Mouse (Mus musculus) adrenal gland, adult 8-10 months (tissue): ENCODE results near the gene Kifc1. TPM values are rescaled to one million over a fixed set of nuclear protein-coding genes. Genes with fewer than 3 reads are reported as not detected.

Experiments used
- DNase-seq: peaks from one replicate; pipeline ENCODE4 v3.0.0; 2022
- microRNA-seq, 2 experiments: library from miRNA; unstranded; fragments of <30 nt; microRNA quantifications; one replicate each; pipeline ENCODE4 v1.2.0; 2022
- total RNA-seq, 4 experiments: library from RNA; stranded (reverse); gene quantifications; 2 replicates each; pipeline ENCODE4 v1.2.4; 2022

The Kifc1 gene
- total RNA-seq, 4 experiments from 2014 or later: 1.7 to 3.2 (median 2.6) TPM

GRCm38 (mm10) chr17:33842966-33843795, 47.3 kb downstream of the Kifc1 start, which contains the start of gene Cd320:
Gene Cd320 (plus strand): TSS chr17:33843091.
- peak; percentile 90 for DNase-seq

DNA sequence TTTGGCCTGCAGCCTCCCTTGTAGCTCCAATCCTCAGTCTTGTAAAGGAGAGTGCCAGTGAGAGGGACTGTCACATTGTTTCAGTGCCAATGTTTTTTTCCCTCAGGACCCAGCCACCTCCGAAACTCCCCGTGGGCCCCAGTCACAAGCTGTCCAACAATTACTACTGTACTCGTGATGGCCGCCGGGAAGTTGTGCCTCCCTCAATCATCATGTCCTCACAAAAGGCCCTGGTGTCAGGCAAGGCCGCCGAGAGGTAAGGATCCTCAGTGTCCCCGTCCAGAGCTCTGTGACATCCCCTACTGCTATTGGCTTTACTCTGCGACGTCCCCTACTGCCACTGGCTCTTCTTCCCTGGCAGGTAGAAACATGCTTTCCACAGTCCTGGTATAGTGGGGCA, 60.9 kb downstream of the Kifc1 start:
- DNase-seq: no peak

DNA sequence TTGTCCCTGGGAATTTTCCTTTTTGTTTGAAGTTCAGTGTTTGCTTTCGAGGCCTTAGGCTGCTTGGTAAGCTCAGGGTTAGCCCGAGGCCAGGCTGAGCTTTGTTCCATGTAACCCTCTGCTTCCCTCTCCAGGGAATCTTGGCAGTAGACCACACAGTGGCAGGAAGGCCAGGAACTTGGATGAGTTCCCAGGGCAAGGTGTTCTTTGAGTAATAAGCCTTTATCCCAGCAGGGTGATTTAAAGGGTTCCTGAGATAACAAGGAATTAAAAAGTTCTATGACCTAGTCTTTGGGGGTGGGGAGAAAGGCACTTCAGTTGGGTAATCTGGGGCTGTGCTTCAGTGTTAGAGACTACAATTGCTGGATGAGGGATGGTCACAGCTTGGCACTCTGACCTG, 61.6 kb downstream of the Kifc1 start:
- DNase-seq: peak; percentile 91

GRCm38 (mm10) chr17:33826850-33827249, 63.6 kb downstream of the Kifc1 start:
- DNase-seq: no peak

Small RNA genes lying within 50 kb of the gene (microRNA-seq; reads per million reads assigned to microRNA genes)
- gene Gm27740: 0 reads per million in 2 experiments

Other genes starting within 250 kb of the Kifc1 start
- gene Hnrnpm, start 203.8 kb downstream of the Kifc1 start, total RNA-seq: 100 to 1,000 TPM; 130 to 158 (median 141) TPM
- gene March2, start 172.0 kb downstream of the Kifc1 start, total RNA-seq: 100 to 1,000 TPM in 3 of 4 experiments, 10 to 100 TPM in 1; 96.1 to 125 (median 112) TPM
- 100 to 1,000 TPM; 251 to 297 (median 270) TPM for gene Rab11b, start 130.1 kb downstream of the Kifc1 start, total RNA-seq
- gene Angptl4, start 108.8 kb downstream of the Kifc1 start, total RNA-seq: 10 to 100 TPM; 37.2 to 78.4 (median 46.3) TPM
- gene Kank3, start 80.1 kb downstream of the Kifc1 start, total RNA-seq: 100 to 1,000 TPM in 3 of 4 experiments, 10 to 100 TPM in 1; 69.8 to 130 (median 111) TPM
- gene Rps28, start 66.1 kb downstream of the Kifc1 start, total RNA-seq: 1,000 to 10,000 TPM; 1,538 to 1,820 (median 1,607) TPM
- gene Ndufa7, start 66.1 kb downstream of the Kifc1 start, total RNA-seq: 100 to 1,000 TPM; 371 to 504 (median 430) TPM
- gene Cd320, start 47.6 kb downstream of the Kifc1 start, total RNA-seq: 10 to 100 TPM; 29.5 to 63.3 (median 37.6) TPM
- gene Gm7029, start 16.8 kb downstream of the Kifc1 start, total RNA-seq: not detected
- not detected for gene Platr17, start 14.5 kb upstream of the Kifc1 start, total RNA-seq
- 10 to 100 TPM; 30.2 to 36.2 (median 33.8) TPM for gene Daxx, start 18.8 kb upstream of the Kifc1 start, total RNA-seq
- gene Tapbp, start 25.2 kb upstream of the Kifc1 start, total RNA-seq: 100 to 1,000 TPM; 195 to 259 (median 213) TPM
- gene Zbtb22, start 25.2 kb upstream of the Kifc1 start, total RNA-seq: 10 to 100 TPM; 35.3 to 39.7 (median 37.5) TPM
- 10 to 100 TPM; 42.1 to 76.2 (median 60.1) TPM for gene Rgl2, start 38.9 kb upstream of the Kifc1 start, total RNA-seq
- 100 to 1,000 TPM in 1 of 4 experiments, 10 to 100 TPM in 3; 74.1 to 119 (median 79.6) TPM for gene Pfdn6, start 49.7 kb upstream of the Kifc1 start, total RNA-seq
- gene Wdr46, start 50.0 kb upstream of the Kifc1 start, total RNA-seq: 10 to 100 TPM; 30.0 to 43.8 (median 35.1) TPM
- gene B3galt4, start 60.8 kb upstream of the Kifc1 start, total RNA-seq: 1 to 10 TPM; 6.9 to 8.7 (median 7.6) TPM
- gene Vps52, start 65.2 kb upstream of the Kifc1 start, total RNA-seq: 10 to 100 TPM; 58.6 to 83.5 (median 69.6) TPM
- gene Rps18, start 65.3 kb upstream of the Kifc1 start, total RNA-seq: 100 to 1,000 TPM; 668 to 711 (median 693) TPM
- 100 to 1,000 TPM; 493 to 638 (median 583) TPM for gene H2-K1, start 109.7 kb upstream of the Kifc1 start, total RNA-seq
- gene Ring1, start 134.0 kb upstream of the Kifc1 start, total RNA-seq: 10 to 100 TPM; 42.7 to 84.4 (median 60.7) TPM
- gene H2-Ke6, start 137.4 kb upstream of the Kifc1 start, total RNA-seq: 100 to 1,000 TPM; 249 to 289 (median 271) TPM
- 100 to 1,000 TPM; 176 to 248 (median 200) TPM for gene Slc39a7, start 141.0 kb upstream of the Kifc1 start, total RNA-seq
- gene Rxrb, start 141.2 kb upstream of the Kifc1 start, total RNA-seq: 10 to 100 TPM; 54.8 to 70.9 (median 62.7) TPM
- 1 to 10 TPM in 3 of 4 experiments, under 1 TPM in 1; 0.55 to 1.7 (median 1.4) TPM for gene Col11a2, start 148.8 kb upstream of the Kifc1 start, total RNA-seq
- gene H2-Oa, start 201.7 kb upstream of the Kifc1 start, total RNA-seq: 1 to 10 TPM in 1 of 4 experiments, under 1 TPM in 3; 0.24 to 1.1 (median 0.64) TPM
- gene H2-DMa, start 228.9 kb upstream of the Kifc1 start, total RNA-seq: 10 to 100 TPM; 12.2 to 24.6 (median 21.1) TPM
- 100 to 1,000 TPM; 185 to 240 (median 215) TPM for gene Brd2, start 232.0 kb upstream of the Kifc1 start, total RNA-seq